9 mouse cellular contexts compared by ENCODE assay signal in genomic region chr10:127135118-127135836, GRCm38 (mm10). TPM values are rescaled to one million over a fixed set of nuclear protein-coding genes. Genes with fewer than 3 reads are reported as not detected.
A peak's percentile ranks its signal among the peaks of the same experiment; 100 is the strongest.
DNase-seq lines count a peak whose midpoint lies in the region; ATAC-seq and TF ChIP-seq lines count a peak whose summit lies in the region.
"Had no signal": no experiment of that assay in that cellular context is flagged by ENCODE, and none has a peak within 500 bp of the region (broad histone marks: within the 10 kb centered on the region; RNA-seq: fewer than 3 reads in every experiment).

No protein-coding gene starts in this region.

- no peak overlapping the region for H3K9ac ChIP-seq in intestine, embryonic 16.5 days (ENCODE audit: low read depth, low read length)
- H3K9ac ChIP-seq in hindbrain, embryonic 16.5 days (ENCODE audit: low read depth, low read length), result no peak overlapping the region
- H3K9ac ChIP-seq: forebrain, embryonic 13.5 days had no signal

- peak overlapping the region; percentile 69 for H3K27ac ChIP-seq in intestine, embryonic 16.5 days (ENCODE audit: low read length)
- H3K27ac ChIP-seq in hindbrain, embryonic 16.5 days (ENCODE audit: low read depth, low read length), result no peak overlapping the region
- H3K27ac ChIP-seq: forebrain, embryonic 13.5 days had no signal

- no peaks in the 10 kb centered on the region for H3K27me3 ChIP-seq in G1E (ENCODE audit: insufficient read depth, low read length)
- no peaks in the 10 kb centered on the region for H3K27me3 ChIP-seq in intestine, embryonic 16.5 days (replicated peaks; ENCODE audit: control insufficient read depth, insufficient read depth, low read length)
- no peaks in the 10 kb centered on the region for H3K27me3 ChIP-seq in hindbrain, embryonic 16.5 days (replicated peaks; ENCODE audit: control insufficient read depth, insufficient read depth, low read length)
- H3K27me3 ChIP-seq: forebrain, embryonic 13.5 days had no signal

- ATAC-seq in G1E (ENCODE audit: extremely low read depth, insufficient number of reproducible peaks, low FRiP score, poor library complexity, severe bottlenecking), result peak; percentile 77
- ATAC-seq in intestine, embryonic 16.5 days, result peak; percentile 16
- peak; percentile 37; the same call in 1 of the 2 replicates for ATAC-seq in neutrophil, adult 5-6 weeks (ENCODE audit: extremely low read depth, insufficient number of reproducible peaks, low FRiP score, poor library complexity, severe bottlenecking)
- ATAC-seq in hindbrain, embryonic 16.5 days, result no peak
- ATAC-seq: forebrain, embryonic 13.5 days had no signal

- no peak overlapping the region for H3K4me2 ChIP-seq in intestine, embryonic 16.5 days (ENCODE audit: low read depth, low read length)
- no peak overlapping the region for H3K4me2 ChIP-seq in hindbrain, embryonic 16.5 days (ENCODE audit: low read length)
- H3K4me2 ChIP-seq: forebrain, embryonic 13.5 days had no signal

- peaks cover 2% of the 10 kb centered on the region for H3K36me3 ChIP-seq in G1E (replicated peaks)
- no peaks in the 10 kb centered on the region for H3K36me3 ChIP-seq in intestine, embryonic 16.5 days (ENCODE audit: control insufficient read depth, insufficient read depth, low read length)
- no peaks in the 10 kb centered on the region for H3K36me3 ChIP-seq in hindbrain, embryonic 16.5 days (ENCODE audit: control insufficient read depth, insufficient read depth, low read length)

- H3K9me3 ChIP-seq in G1E (replicated peaks), result no peaks in the 10 kb centered on the region
- no peaks in the 10 kb centered on the region; the same call in 1 of the 2 replicates for H3K9me3 ChIP-seq in intestine, embryonic 16.5 days (ENCODE audit: control insufficient read depth, low read length)
- H3K9me3 ChIP-seq in hindbrain, embryonic 16.5 days (ENCODE audit: control insufficient read depth, low read length), result no peaks in the 10 kb centered on the region
- H3K9me3 ChIP-seq: forebrain, embryonic 13.5 days had no signal

- peak overlapping the region; percentile 56; the same call in 1 of the 2 replicates for H3K4me3 ChIP-seq in G1E (ENCODE audit: low read depth, low read length)
- no peak overlapping the region for H3K4me3 ChIP-seq in intestine, embryonic 16.5 days (ENCODE audit: low read length)
- H3K4me3 ChIP-seq in hindbrain, embryonic 16.5 days (ENCODE audit: low read length), result no peak overlapping the region
- H3K4me3 ChIP-seq: forebrain, embryonic 13.5 days had no signal

- peaks cover 68% of the 10 kb centered on the region for H3K4me1 ChIP-seq in G1E (ENCODE audit: insufficient read depth, low read depth, low read length)
- peaks cover 19% of the 10 kb centered on the region for H3K4me1 ChIP-seq in intestine, embryonic 16.5 days (ENCODE audit: control insufficient read depth, insufficient read depth, low read length)
- no peaks in the 10 kb centered on the region for H3K4me1 ChIP-seq in hindbrain, embryonic 16.5 days (ENCODE audit: control insufficient read depth, insufficient read depth, low read depth, low read length)
- H3K4me1 ChIP-seq: forebrain, embryonic 13.5 days had no signal

- DNase-seq in CD4-positive helper T cell, adult 2 months (ENCODE audit: low read depth, low spot score), result peak; percentile 81
- DNase-seq in G1E (ENCODE audit: low spot score), result peak; percentile 72
- DNase-seq in layer of hippocampus, adult 18-20 months (ENCODE audit: low spot score in 2 of 2), result no peak
- DNase-seq in neural tube, embryonic 10.5 days (ENCODE audit: extremely low spot score, low spot score), result no peak
- DNase-seq: heart, adult 18-20 months had no signal

- 44% methylated on average over 8 of the region's 8 CpGs for WGBS in intestine, embryonic 16.5 days
- WGBS in hindbrain, embryonic 16.5 days, result 58% methylated on average over 8 of the region's 8 CpGs

- no peak for TF ChIP-seq CTCF in G1E (IDR thresholded peaks at IDR 0.05; ENCODE audit: low read depth, low read length)

RNA-seq across cellular contexts. Expression of gene Os9, which starts 14.3 kb away (rescaled TPM):
- 47.9 and 55.4 TPM in 2 replicates for total RNA-seq in G1E (2014; fragmentation: Nextera tagmentation)
- 95.7 and 99.7 TPM in 2 replicates for total RNA-seq in G1E (2017)
- polyA plus RNA-seq in G1E (2012), result 110 and 126 TPM in 2 replicates
- polyA plus RNA-seq in intestine, embryonic 16.5 days (2015; fragmentation: Nextera tagmentation; extraction: Ambion mirVana), result 110 and 116 TPM in 2 replicates
- total RNA-seq in neutrophil, adult 5-6 weeks (2017), result 157 and 176 TPM in 2 replicates
- 100 to 1,000 TPM; 105 to 107 TPM for total RNA-seq in layer of hippocampus, adult 18-20 months (2021)
- polyA plus RNA-seq in hindbrain, embryonic 16.5 days (2015; fragmentation: Nextera tagmentation; extraction: Ambion mirVana), result 135 and 138 TPM in 2 replicates

RNA-seq across cellular contexts. Expression of gene B4galnt1, which starts 29.7 kb away (rescaled TPM):
- total RNA-seq in G1E (2014; fragmentation: Nextera tagmentation) (173 and 188 TPM in 2 replicates), G1E (2017) (65.0 and 66.7 TPM in 2 replicates)
- 292 and 318 TPM in 2 replicates for polyA plus RNA-seq in G1E (2012)
- polyA plus RNA-seq in intestine, embryonic 16.5 days (2015; fragmentation: Nextera tagmentation; extraction: Ambion mirVana), result 65.6 and 66.7 TPM in 2 replicates
- total RNA-seq in neutrophil, adult 5-6 weeks (2017), result 246 and 273 TPM in 2 replicates
- 100 to 1,000 TPM; 122 to 124 TPM for total RNA-seq in layer of hippocampus, adult 18-20 months (2021)
- 59.0 and 74.1 TPM in 2 replicates for polyA plus RNA-seq in hindbrain, embryonic 16.5 days (2015; fragmentation: Nextera tagmentation; extraction: Ambion mirVana)

RNA-seq across cellular contexts. Expression of gene Slc26a10, which starts 45.2 kb away (rescaled TPM):
- total RNA-seq in G1E (2014; fragmentation: Nextera tagmentation), result 8.4 and 10.1 TPM in 2 replicates
- total RNA-seq in G1E (2017), result 0.58 and 0.98 TPM in 2 replicates
- polyA plus RNA-seq in G1E (2012), result 0.68 and 0.94 TPM in 2 replicates
- 1.0 and 1.1 TPM in 2 replicates for polyA plus RNA-seq in intestine, embryonic 16.5 days (2015; fragmentation: Nextera tagmentation; extraction: Ambion mirVana)
- 2.5 and 3.0 TPM in 2 replicates for total RNA-seq in neutrophil, adult 5-6 weeks (2017)
- 10 to 100 TPM; 10.2 to 13.5 TPM for total RNA-seq in layer of hippocampus, adult 18-20 months (2021)
- polyA plus RNA-seq in hindbrain, embryonic 16.5 days (2015; fragmentation: Nextera tagmentation; extraction: Ambion mirVana), result 1.4 and 1.5 TPM in 2 replicates

RNA-seq across cellular contexts. Expression of gene Arhgef25, which starts 54.6 kb away (rescaled TPM):
- 49.0 and 70.1 TPM in 2 replicates for total RNA-seq in G1E (2014; fragmentation: Nextera tagmentation)
- 43.0 and 51.4 TPM in 2 replicates for total RNA-seq in G1E (2017)
- 98.4 and 120 TPM in 2 replicates for polyA plus RNA-seq in G1E (2012)
- 44.7 and 46.3 TPM in 2 replicates for polyA plus RNA-seq in intestine, embryonic 16.5 days (2015; fragmentation: Nextera tagmentation; extraction: Ambion mirVana)
- total RNA-seq in neutrophil, adult 5-6 weeks (2017), result not detected in 2 replicates
- 100 to 1,000 TPM; 338 to 373 TPM for total RNA-seq in layer of hippocampus, adult 18-20 months (2021)
- polyA plus RNA-seq in hindbrain, embryonic 16.5 days (2015; fragmentation: Nextera tagmentation; extraction: Ambion mirVana), result 29.0 and 29.1 TPM in 2 replicates

Comparison
In these comparisons a context has a peak if more than half of its experiments do, and no peak if none do; other contexts are left out.
1. DNase-seq: peak in CD4-positive helper T cell, adult 2 months (single experiment) and G1E (single experiment); none in layer of hippocampus, adult 18-20 months (0 of 2) and neural tube, embryonic 10.5 days (single experiment).